Mouse (Mus musculus) brain, embryonic 18.5 days (tissue): Measurements from ENCODE around the gene Rfesd.
A peak's percentile ranks its signal among the peaks of the same experiment; 100 is the strongest.

ENCODE experiments used
- DNase-seq: peaks from one replicate; pipeline ENCODE4 v3.0.0-alpha.2; 2012; ENCODE audit warnings: low read depth, low spot score

The Rfesd gene

GRCm38 (mm10) chr13:76017974-76018843, at the start of gene Rfesd:
TSS of gene Rfesd (minus strand) at chr13:76018719.
- peak; percentile 94 for DNase-seq

- no peak for DNase-seq
These were observed 45.9 kb upstream of the Rfesd start for GRCm38 (mm10) chr13:76064363-76064945.

- no peak for DNase-seq
These were observed 45.0 kb upstream of the Rfesd start for GRCm38 (mm10) chr13:76063548-76063947.

GRCm38 (mm10) chr13:76062569-76062968, 44.0 kb upstream of the Rfesd start:
- no peak for DNase-seq

- no peak for DNase-seq
These were observed 43.6 kb upstream of the Rfesd start for GRCm38 (mm10) chr13:76062126-76062525.

- DNase-seq: no peak
These were observed 41.1 kb upstream of the Rfesd start for GRCm38 (mm10) chr13:76059591-76059990.

GRCm38 (mm10) chr13:76057267-76058069, 38.9 kb upstream of the Rfesd start:
- DNase-seq: no peak

- no peak for DNase-seq
These were observed 38.4 kb upstream of the Rfesd start, which contains the start of gene Gpr150 for GRCm38 (mm10) chr13:76056896-76057266. TSS of gene Gpr150 (minus strand) at chr13:76056996.

- DNase-seq: peak; percentile 30
These were observed 37.8 kb upstream of the Rfesd start for GRCm38 (mm10) chr13:76056261-76056724.

- DNase-seq: peak; percentile 6
These were observed 37.1 kb upstream of the Rfesd start for GRCm38 (mm10) chr13:76055391-76056232.

- DNase-seq: no peak
These were observed 26.5 kb upstream of the Rfesd start for GRCm38 (mm10) chr13:76044971-76045370.

- no peak for DNase-seq
These were observed 23.9 kb upstream of the Rfesd start for GRCm38 (mm10) chr13:76042455-76042854.

- DNase-seq: no peak
These were observed 6.1 kb upstream of the Rfesd start for GRCm38 (mm10) chr13:76024588-76024987.

- no peak for DNase-seq
These were observed 3.3 kb upstream of the Rfesd start for GRCm38 (mm10) chr13:76021782-76022181.

GRCm38 (mm10) chr13:76018844-76019400, 403 bp upstream of the Rfesd start:
- DNase-seq: no peak

- no peak for DNase-seq
These were observed 1.1 kb downstream of the Rfesd start for GRCm38 (mm10) chr13:76017465-76017864.

GRCm38 (mm10) chr13:76014511-76014910, 4.0 kb downstream of the Rfesd start:
- DNase-seq: no peak

- DNase-seq: no peak
These were observed 15.2 kb downstream of the Rfesd start for GRCm38 (mm10) chr13:76003272-76003671.

- DNase-seq: peak; percentile 20
These were observed 26.1 kb downstream of the Rfesd start for GRCm38 (mm10) chr13:75992169-75993028.

GRCm38 (mm10) chr13:75988096-75988495, 30.4 kb downstream of the Rfesd start:
- no peak for DNase-seq
